Mouse (Mus musculus) ES-Bruce4 (cell line): Measurements from ENCODE around the gene 4930564D02Rik. TPM values are rescaled to one million over a fixed set of nuclear protein-coding genes. Genes with fewer than 3 reads are reported as not detected.

Experiments used
- H3K27ac ChIP-seq: 2 replicates; pipeline ENCODE4 v1.5.1; 2012; ENCODE audit warnings: low read length, inconsistent platforms; ENCODE audit not compliant: insufficient read depth
- H3K27me3 ChIP-seq: 2 replicates; pipeline ENCODE4 v1.6.1; 2012; ENCODE audit warnings: mild to moderate bottlenecking, low read length, inconsistent platforms; ENCODE audit not compliant: control insufficient read depth, poor library complexity, insufficient read depth, severe bottlenecking
- H3K36me3 ChIP-seq: 2 replicates; pipeline ENCODE4 v1.6.1; 2012; ENCODE audit warnings: inconsistent platforms, mild to moderate bottlenecking, low read length, moderate library complexity; ENCODE audit not compliant: control insufficient read depth, poor library complexity, insufficient read depth, severe bottlenecking
- H3K4me1 ChIP-seq: one replicate; pipeline ENCODE4 v1.8.1; 2011; ENCODE audit warnings: low read length; ENCODE audit not compliant: control insufficient read depth, insufficient read depth
- H3K4me3 ChIP-seq: 2 replicates; pipeline ENCODE4 v1.5.1; 2011; ENCODE audit warnings: low read depth, mild to moderate bottlenecking, low read length
- H3K9ac ChIP-seq: 2 replicates; pipeline ENCODE4 v1.6.1; 2012; ENCODE audit warnings: low read depth, mild to moderate bottlenecking, inconsistent platforms; ENCODE audit not compliant: poor library complexity, severe bottlenecking
- H3K9me3 ChIP-seq: replicated peaks from 2 replicates; pipeline ENCODE4 v1.6.1; 2012; ENCODE audit warnings: mild to moderate bottlenecking, low read length, inconsistent platforms; ENCODE audit not compliant: control insufficient read depth, poor library complexity, insufficient read depth, severe bottlenecking
- CTCF ChIP-seq: IDR thresholded peaks from one replicate; pipeline ENCODE4 v1.8.1; 2011; ENCODE audit warnings: low read depth, low read length
- EP300 ChIP-seq: IDR thresholded peaks from 2 replicates; pipeline ENCODE4 v1.6.1; 2011; ENCODE audit warnings: low read depth, low read length; ENCODE audit not compliant: insufficient read depth
- POLR2A ChIP-seq: IDR thresholded peaks from one replicate; pipeline ENCODE4 v1.8.1; 2011; ENCODE audit warnings: low read length; ENCODE audit not compliant: insufficient read depth
- polyA plus RNA-seq: library from polyadenylated mRNA; stranded (reverse); fragments of >200 nt; gene quantifications from 2 replicates; pipeline ENCODE4 v1.2.4, GENCODE M21; 2011; ENCODE audit warnings: low read depth; ENCODE audit not compliant: missing spikeins, insufficient read depth, insufficient read length

4930564D02Rik gene
- polyA plus RNA-seq: not detected in 2 replicates

GRCm38 (mm10) chr3:105066544-105066943 lies at the start of gene 4930564D02Rik:
TSS of gene 4930564D02Rik (plus strand) at chr3:105066844.
- Histone ChIP-seq H3K27ac (no peak within 1 kb of the TSS), H3K27me3 (no peaks in the 10 kb centered on the region), H3K36me3 (no peaks in the 10 kb centered on the region), H3K4me3 (no peak within 1 kb of the TSS), H3K9ac (no peak within 1 kb of the TSS), H3K4me1 (no peaks in the 10 kb centered on the region), H3K9me3 (no peaks in the 10 kb centered on the region)
- TF ChIP-seq EP300 (no peak), CTCF (no peak), POLR2A (no peak)

GRCm38 (mm10) chr3:105017314-105017713 lies 49.3 kb upstream of the 4930564D02Rik start:
- Histone ChIP-seq H3K36me3 (no peaks in the 10 kb centered on the region), H3K9me3 (no peaks in the 10 kb centered on the region), H3K27me3 (no peaks in the 10 kb centered on the region), H3K27ac (no peak overlapping the region), H3K4me1 (no peaks in the 10 kb centered on the region), H3K9ac (no peak overlapping the region), H3K4me3 (no peak overlapping the region)
- TF ChIP-seq EP300 (no peak), CTCF (no peak), POLR2A (no peak)

GRCm38 (mm10) chr3:105018085-105018782 lies 48.4 kb upstream of the 4930564D02Rik start:
- H3K27ac ChIP-seq: no peak overlapping the region
- H3K27me3 ChIP-seq: no peaks in the 10 kb centered on the region
- TF ChIP-seq EP300: no peak
- no peak for TF ChIP-seq POLR2A
- no peak for TF ChIP-seq CTCF
- H3K4me1 ChIP-seq: no peaks in the 10 kb centered on the region
- H3K36me3 ChIP-seq: no peaks in the 10 kb centered on the region
- H3K9me3 ChIP-seq: no peaks in the 10 kb centered on the region
- no peak overlapping the region for H3K4me3 ChIP-seq
- H3K9ac ChIP-seq: no peak overlapping the region

- Histone ChIP-seq H3K27me3 (no peaks in the 10 kb centered on the region), H3K27ac (no peak overlapping the region), H3K4me3 (no peak overlapping the region), H3K36me3 (no peaks in the 10 kb centered on the region), H3K9me3 (no peaks in the 10 kb centered on the region), H3K4me1 (no peaks in the 10 kb centered on the region), H3K9ac (no peak overlapping the region)
- TF ChIP-seq POLR2A (no peak), EP300 (no peak), CTCF (no peak)
Observed at GRCm38 (mm10) chr3:105018783-105019105, 47.9 kb upstream of the 4930564D02Rik start.

GRCm38 (mm10) chr3:105019826-105020692 lies 46.6 kb upstream of the 4930564D02Rik start:
- H3K9me3 ChIP-seq: no peaks in the 10 kb centered on the region
- H3K27ac ChIP-seq: no peak overlapping the region
- H3K4me1 ChIP-seq: no peaks in the 10 kb centered on the region
- TF ChIP-seq EP300 (no peak), CTCF (no peak), POLR2A (no peak)
- H3K9ac ChIP-seq: no peak overlapping the region
- H3K4me3 ChIP-seq: no peak overlapping the region
- no peaks in the 10 kb centered on the region for H3K36me3 ChIP-seq
- H3K27me3 ChIP-seq: no peaks in the 10 kb centered on the region
